Mouse (Mus musculus): ENCODE data around the gene Mcm3.

GRCm38 (mm10) chr1:20863452-20864172, 43.5 kb upstream of the Mcm3 start:
- TF ChIP-seq CTCF (IDR thresholded peaks at IDR 0.05; ENCODE audit: borderline replicate concordance, control insufficient read depth, extremely low read depth, insufficient read depth, low read length, poor library complexity) (no peak), POLR2A (IDR thresholded peaks at IDR 0.05; ENCODE audit: control insufficient read depth, extremely low read depth, insufficient read depth, low read length, poor library complexity) (no peak)
